ENCODE assay signal across 7 mouse cellular contexts in the genomic region with DNA sequence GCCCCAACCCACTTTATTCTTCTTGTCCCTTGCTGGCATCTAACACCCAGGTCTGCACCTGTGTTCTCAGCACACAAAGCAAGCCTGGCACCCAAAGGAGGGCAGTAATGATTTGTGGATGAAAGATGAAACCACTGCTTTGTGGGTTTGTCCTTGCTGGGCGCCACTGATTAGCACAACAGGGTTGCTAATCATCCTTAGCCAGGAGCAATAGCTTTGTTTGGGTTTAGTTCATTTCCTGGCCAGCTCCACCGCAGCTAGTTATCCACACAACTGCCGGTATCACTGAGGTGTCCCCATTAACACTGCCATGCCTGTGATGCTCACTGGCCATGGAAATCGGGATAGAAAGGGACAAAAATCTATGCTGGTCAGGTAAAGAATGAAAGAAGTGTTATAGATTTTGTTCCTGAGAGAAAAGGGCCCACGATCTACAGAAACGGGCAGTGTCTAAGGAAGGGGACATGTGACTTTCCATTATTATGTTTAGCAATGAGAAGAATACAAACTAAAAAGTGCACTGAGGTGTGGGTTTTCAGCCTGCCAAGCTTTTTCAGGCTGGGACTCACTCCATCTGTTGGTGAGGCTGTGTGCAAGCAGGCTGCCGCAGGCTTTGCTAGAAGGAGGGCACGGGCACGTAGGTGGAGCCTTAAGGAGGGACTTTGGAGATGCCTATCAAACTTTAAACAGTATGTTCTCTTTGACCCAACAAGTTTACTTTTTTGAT.
DNase-seq lines count a peak whose midpoint lies in the region; ATAC-seq lines count a peak whose summit lies in the region.

No protein-coding gene starts in this region.

- H3K9ac ChIP-seq in heart, embryonic 14.5 days (ENCODE audit: low read length), result no peak overlapping the region

- intact Hi-C loops in left cerebral cortex, postnatal 4 days (cut with DNase I), result no loop called here

- no peak overlapping the region for H3K4me3 ChIP-seq in heart, embryonic 14.5 days (ENCODE audit: control insufficient read depth in 1 of 2, insufficient read depth in 1 of 2, low read depth in 1 of 2, low read length in 2 of 2)

- no peaks in the 10 kb centered on the region for H3K36me3 ChIP-seq in heart, embryonic 14.5 days (ENCODE audit: control insufficient read depth, insufficient read depth, low read length)

- no peak overlapping the region for H3K4me2 ChIP-seq in heart, embryonic 14.5 days (ENCODE audit: low read length)

- peak; percentile 53 to 56 for DNase-seq in spleen, postnatal 36 days (ENCODE audit: low spot score in 2 of 2)
- DNase-seq in spleen, adult 12 weeks (ENCODE audit: low spot score), result no peak
- peak; percentile 14 for DNase-seq in cerebellum, adult 9-10 months
- DNase-seq in left cerebral cortex, postnatal 4 days, result peak; percentile 57
- DNase-seq in telencephalon, adult 2 months (ENCODE audit: low read depth, low spot score), result peak; percentile 51

- H3K4me1 ChIP-seq in heart, embryonic 14.5 days (ENCODE audit: control insufficient read depth in 2 of 2, insufficient read depth in 2 of 2, low read length in 2 of 2), result peaks cover 8 to 17% of the 10 kb centered on the region in 2 experiments

- peak overlapping the region; percentile 35 to 60; a peak in 3 of 4 replicates for H3K27ac ChIP-seq in heart, embryonic 14.5 days (replicated peaks in 1 of 2; ENCODE audit: control insufficient read depth in 1 of 2, insufficient read depth in 1 of 2, low read depth in 2 of 2, low read length in 2 of 2)

- no peaks in the 10 kb centered on the region for H3K27me3 ChIP-seq in heart, embryonic 14.5 days (ENCODE audit: control insufficient read depth, insufficient read depth, low read length)

- H3K9me3 ChIP-seq in heart, embryonic 14.5 days (ENCODE audit: control insufficient read depth, low read length), result no peaks in the 10 kb centered on the region

- ATAC-seq in heart, embryonic 14.5 days (ENCODE audit: insufficient number of reproducible peaks, insufficient read depth, low FRiP score, low read depth), result no peak
- peak; percentile 78 for ATAC-seq in megakaryocyte-erythroid progenitor cell, adult 5-6 weeks (replicated peaks; ENCODE audit: low FRiP score, low TSS enrichment, poor library complexity, severe bottlenecking)

- WGBS in heart, embryonic 14.5 days, result 17% methylated on average over 9 of the region's 9 CpGs
